Mouse (Mus musculus) testis, adult 2 months (tissue): ENCODE results near the gene Tm4sf4.

Experiments
- CTCF ChIP-seq: fragments of 200-500 bp; IDR thresholded peaks from 2 replicates; pipeline ENCODE4 v1.5.1; 2012; ENCODE audit warnings: low read depth, mild to moderate bottlenecking, inconsistent platforms, low read length, moderate library complexity; ENCODE audit not compliant: control insufficient read depth, insufficient read depth, insufficient replicate concordance
- POLR2A ChIP-seq: fragments of 200-500 bp; IDR thresholded peaks from 2 replicates; pipeline ENCODE4 v1.6.1; 2012; ENCODE audit warnings: low read depth, mild to moderate bottlenecking, inconsistent platforms, low read length, moderate library complexity; ENCODE audit not compliant: control insufficient read depth

DNA sequence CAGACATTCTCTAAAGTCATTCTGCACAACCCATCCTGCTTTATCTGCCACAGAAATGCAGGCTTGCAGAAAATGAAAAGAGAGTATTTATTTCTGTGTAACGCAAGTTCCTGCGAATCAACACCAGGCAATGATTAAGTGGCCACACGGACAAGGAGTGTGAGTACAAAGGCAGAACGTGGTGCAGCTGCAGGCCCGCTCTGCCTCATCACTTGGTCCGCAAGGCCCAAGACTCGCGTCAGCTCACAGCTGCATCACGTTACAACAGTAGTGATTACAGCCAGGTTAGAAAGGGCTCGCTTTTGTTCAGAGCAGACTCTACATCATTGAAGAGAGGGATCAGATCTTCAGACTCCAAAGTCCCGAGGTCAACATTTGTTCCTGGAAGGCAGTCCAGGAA lies 33.5 kb downstream of the Tm4sf4 start:
- TF ChIP-seq POLR2A, result no peak
- TF ChIP-seq CTCF, result no peak
